Mouse (Mus musculus) small intestine, adult 2 months (tissue): Measurements from ENCODE around the gene Golga3.

Source experiments
- CTCF ChIP-seq: fragments of 200-500 bp; IDR thresholded peaks from 2 replicates; pipeline ENCODE4 v1.5.1; 2012; ENCODE audit warnings: low read depth, mild to moderate bottlenecking, control low read depth, inconsistent platforms, low read length, moderate library complexity, mixed read lengths; ENCODE audit not compliant: insufficient replicate concordance, insufficient read length; ENCODE audit errors: extremely low read depth
- POLR2A ChIP-seq: fragments of 200-500 bp; IDR thresholded peaks from 2 replicates; pipeline ENCODE4 v1.6.1; 2012; ENCODE audit warnings: low read depth, mild to moderate bottlenecking, control low read depth, inconsistent platforms, low read length, moderate library complexity

DNA sequence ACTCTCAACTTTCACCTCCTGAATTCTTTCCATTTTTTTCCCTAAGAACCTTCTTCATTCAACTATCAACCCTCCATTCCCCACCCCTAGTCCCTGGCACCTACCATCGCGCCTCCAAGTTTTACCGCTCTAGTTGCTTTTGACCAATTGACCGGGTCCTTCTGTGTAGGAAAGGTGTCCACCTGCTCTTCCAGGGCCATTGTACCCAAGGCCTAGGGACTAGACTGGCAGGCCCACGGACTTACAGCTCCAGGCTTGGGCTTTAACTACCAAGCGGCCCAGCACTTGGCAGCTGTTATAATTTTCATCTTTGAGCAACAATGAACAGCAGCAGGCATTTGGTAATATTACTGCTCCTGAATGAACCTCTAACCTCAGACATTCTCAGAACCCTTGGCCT is 93.7 kb downstream of the Golga3 start:
- TF ChIP-seq CTCF (no peak), POLR2A (no peak)
